Mouse (Mus musculus): ENCODE measurements around the gene Gm38394.

Gm38394 gene

GRCm38 (mm10) chr1:133663427-133663826 lies 2.3 kb upstream of the Gm38394 start:
- no peak for DNase-seq (ENCODE audit: low spot score)

- DNase-seq (ENCODE audit: low spot score), result no peak
Measured at GRCm38 (mm10) chr1:133662941-133663340, 1.8 kb upstream of the Gm38394 start.

GRCm38 (mm10) chr1:133660466-133661202 lies 484 bp downstream of the Gm38394 start, which contains the start of gene Zbed6:
Gene Zbed6, minus strand, starts transcription at chr1:133660885.
- peak; percentile 33 for DNase-seq (ENCODE audit: low spot score)

- no peak for DNase-seq (ENCODE audit: low spot score)
Measured at GRCm38 (mm10) chr1:133658878-133659277, 2.2 kb downstream of the Gm38394 start.

GRCm38 (mm10) chr1:133656811-133657210 lies 4.3 kb downstream of the Gm38394 start:
- DNase-seq (ENCODE audit: low spot score), result no peak

- DNase-seq (ENCODE audit: low spot score), result no peak
Measured at GRCm38 (mm10) chr1:133653033-133653432, 8.1 kb downstream of the Gm38394 start.

- no peak for DNase-seq (ENCODE audit: low spot score)
Measured at GRCm38 (mm10) chr1:133650288-133651055, 10.6 kb downstream of the Gm38394 start.

GRCm38 (mm10) chr1:133645652-133646051 lies 15.5 kb downstream of the Gm38394 start:
- no peak for DNase-seq (ENCODE audit: low spot score)

GRCm38 (mm10) chr1:133641163-133641562 lies 20.0 kb downstream of the Gm38394 start:
- no peak for DNase-seq (ENCODE audit: low spot score)

GRCm38 (mm10) chr1:133638517-133638916 lies 22.6 kb downstream of the Gm38394 start:
- no peak for DNase-seq (ENCODE audit: low spot score)

GRCm38 (mm10) chr1:133632168-133632567 lies 28.9 kb downstream of the Gm38394 start:
- DNase-seq (ENCODE audit: low spot score), result no peak

GRCm38 (mm10) chr1:133625052-133625451 lies 36.1 kb downstream of the Gm38394 start:
- DNase-seq (ENCODE audit: low spot score), result no peak

GRCm38 (mm10) chr1:133618311-133618710 lies 42.8 kb downstream of the Gm38394 start:
- DNase-seq (ENCODE audit: low spot score), result no peak

GRCm38 (mm10) chr1:133617908-133618307 lies 43.2 kb downstream of the Gm38394 start:
- no peak for DNase-seq (ENCODE audit: low spot score)

- no peak for DNase-seq (ENCODE audit: low spot score)
Measured at GRCm38 (mm10) chr1:133613817-133614216, 47.3 kb downstream of the Gm38394 start.

- DNase-seq (ENCODE audit: low spot score), result no peak
Measured at GRCm38 (mm10) chr1:133611436-133611835, 49.7 kb downstream of the Gm38394 start.

- DNase-seq (ENCODE audit: low spot score), result no peak
Measured at GRCm38 (mm10) chr1:133610601-133611000, 50.5 kb downstream of the Gm38394 start.

- DNase-seq (ENCODE audit: low spot score), result peak; percentile 98
Measured at GRCm38 (mm10) chr1:133609771-133610502, 51.2 kb downstream of the Gm38394 start, which contains the start of gene Snrpe. Gene Snrpe, minus strand, starts transcription at chr1:133610291.

GRCm38 (mm10) chr1:133603174-133603573 lies 57.9 kb downstream of the Gm38394 start:
- DNase-seq (ENCODE audit: low spot score), result no peak

- no peak for DNase-seq (ENCODE audit: low spot score)
Measured at GRCm38 (mm10) chr1:133596298-133597007, 64.7 kb downstream of the Gm38394 start.

GRCm38 (mm10) chr1:133585995-133586537 lies 75.1 kb downstream of the Gm38394 start:
- DNase-seq (ENCODE audit: low spot score), result no peak
